Mouse (Mus musculus): ENCODE results near the gene Pdgfb.
A peak's percentile ranks its signal among the peaks of the same experiment; 100 is the strongest.

The Pdgfb gene

GRCm38 (mm10) chr15:80010182-80010558 lies 4.6 kb downstream of the Pdgfb start:
- peak; percentile 84 for DNase-seq (ENCODE audit: low read depth, low spot score)

- peak; percentile 72 for DNase-seq (ENCODE audit: low read depth, low spot score)
Measured at GRCm38 (mm10) chr15:80009421-80010181, 5.2 kb downstream of the Pdgfb start.

GRCm38 (mm10) chr15:80008461-80008860 lies 6.3 kb downstream of the Pdgfb start:
- peak; percentile 70 for DNase-seq (ENCODE audit: low read depth, low spot score)

- peak; percentile 71 for DNase-seq (ENCODE audit: low read depth, low spot score)
Measured at GRCm38 (mm10) chr15:80006156-80006555, 8.6 kb downstream of the Pdgfb start.

GRCm38 (mm10) chr15:80005436-80005835 lies 9.3 kb downstream of the Pdgfb start:
- DNase-seq (ENCODE audit: low read depth, low spot score): no peak

GRCm38 (mm10) chr15:80004644-80005340 lies 10.0 kb downstream of the Pdgfb start:
- DNase-seq (ENCODE audit: low read depth, low spot score): peak; percentile 54

- DNase-seq (ENCODE audit: low read depth, low spot score): no peak
Measured at GRCm38 (mm10) chr15:80003581-80003980, 11.2 kb downstream of the Pdgfb start.

GRCm38 (mm10) chr15:80001601-80002000 lies 13.2 kb downstream of the Pdgfb start:
- DNase-seq (ENCODE audit: low read depth, low spot score): no peak

- no peak for DNase-seq (ENCODE audit: low read depth, low spot score)
Measured at GRCm38 (mm10) chr15:80000694-80001093, 14.1 kb downstream of the Pdgfb start.

- DNase-seq (ENCODE audit: low read depth, low spot score): no peak
Measured at GRCm38 (mm10) chr15:79997988-79998387, 16.8 kb downstream of the Pdgfb start.

GRCm38 (mm10) chr15:79996781-79997180 lies 18.0 kb downstream of the Pdgfb start:
- no peak for DNase-seq (ENCODE audit: low read depth, low spot score)

GRCm38 (mm10) chr15:79995552-79995951 lies 19.2 kb downstream of the Pdgfb start:
- DNase-seq (ENCODE audit: low read depth, low spot score): no peak

GRCm38 (mm10) chr15:79994566-79994965 lies 20.2 kb downstream of the Pdgfb start:
- no peak for DNase-seq (ENCODE audit: low read depth, low spot score)

GRCm38 (mm10) chr15:79986182-79986581 lies 28.6 kb downstream of the Pdgfb start:
- no peak for DNase-seq (ENCODE audit: low read depth, low spot score)

- DNase-seq (ENCODE audit: low read depth, low spot score): no peak
Measured at GRCm38 (mm10) chr15:79985471-79985870, 29.3 kb downstream of the Pdgfb start.

- DNase-seq (ENCODE audit: low read depth, low spot score): no peak
Measured at GRCm38 (mm10) chr15:79984152-79984551, 30.6 kb downstream of the Pdgfb start.

GRCm38 (mm10) chr15:79980716-79981115 lies 34.1 kb downstream of the Pdgfb start:
- DNase-seq (ENCODE audit: low read depth, low spot score): no peak

GRCm38 (mm10) chr15:79972186-79972585 lies 42.6 kb downstream of the Pdgfb start:
- no peak for DNase-seq (ENCODE audit: low read depth, low spot score)

- no peak for DNase-seq (ENCODE audit: low read depth, low spot score)
Measured at GRCm38 (mm10) chr15:79970940-79971339, 43.8 kb downstream of the Pdgfb start, which contains the start of gene Cbx7. Cbx7 (minus strand) TSS chr15:79971119.

- DNase-seq (ENCODE audit: low read depth, low spot score): no peak
Measured at GRCm38 (mm10) chr15:79970491-79970890, 44.3 kb downstream of the Pdgfb start.

- DNase-seq (ENCODE audit: low read depth, low spot score): no peak
Measured at GRCm38 (mm10) chr15:79967346-79967745, 47.4 kb downstream of the Pdgfb start.

GRCm38 (mm10) chr15:79964376-79964775 lies 50.4 kb downstream of the Pdgfb start:
- no peak for DNase-seq (ENCODE audit: low read depth, low spot score)

- no peak for DNase-seq (ENCODE audit: low read depth, low spot score)
Measured at GRCm38 (mm10) chr15:79962661-79963060, 52.1 kb downstream of the Pdgfb start.

All from skeletal muscle tissue, adult 2 months (tissue).